Comparison of ENCODE assay signal across 22 mouse cellular contexts in genomic region chr13:114230557-114230956, GRCm38 (mm10).
"Had no signal": no experiment of that assay in that cellular context is flagged by ENCODE, and none has a peak within 500 bp of the region (broad histone marks: within the 10 kb centered on the region; RNA-seq: fewer than 3 reads in every experiment).

No protein-coding gene starts in this region.

- H3K4me3 ChIP-seq: kidney, embryonic 15.5 days; limb, embryonic 10.5 days; limb, embryonic 13.5 days; liver, embryonic 12.5 days; liver, embryonic 15.5 days; lung, embryonic 15.5 days; megakaryocyte, embryonic 14.5 days; midbrain, embryonic 10.5 days; midbrain, embryonic 13.5 days; myocyte; neural tube, embryonic 13.5 days had no signal

- H3K27ac ChIP-seq: kidney, embryonic 15.5 days; limb, embryonic 10.5 days; limb, embryonic 13.5 days; liver, embryonic 12.5 days; liver, embryonic 15.5 days; lung, embryonic 15.5 days; midbrain, embryonic 10.5 days; midbrain, embryonic 13.5 days; neural tube, embryonic 13.5 days; stomach, postnatal 0 days had no signal

- H3K4me2 ChIP-seq: kidney, embryonic 15.5 days; limb, embryonic 13.5 days; liver, embryonic 12.5 days; liver, embryonic 15.5 days; lung, embryonic 15.5 days; midbrain, embryonic 13.5 days; neural tube, embryonic 13.5 days had no signal

- H3K9ac ChIP-seq: kidney, embryonic 15.5 days; limb, embryonic 13.5 days; liver, embryonic 12.5 days; liver, embryonic 15.5 days; lung, embryonic 15.5 days; midbrain, embryonic 13.5 days; neural tube, embryonic 13.5 days had no signal

- H3K27me3 ChIP-seq: kidney, embryonic 15.5 days; limb, embryonic 13.5 days; liver, embryonic 12.5 days; liver, embryonic 15.5 days; lung, embryonic 15.5 days; megakaryocyte, embryonic 14.5 days; midbrain, embryonic 13.5 days; neural tube, embryonic 13.5 days had no signal

- DNase-seq: kidney, postnatal 10 days; kidney, postnatal 36 days; liver; lung, adult 18-20 months; lung, postnatal 10 days; lung, postnatal 36 days; retina, postnatal 1 day; thymus, adult 2 months; thymus, postnatal 14 days had no signal

- H3K9me3 ChIP-seq: kidney, embryonic 15.5 days; limb, embryonic 10.5 days; limb, embryonic 13.5 days; liver, embryonic 12.5 days; liver, embryonic 15.5 days; lung, embryonic 15.5 days; midbrain, embryonic 10.5 days; midbrain, embryonic 13.5 days; neural tube, embryonic 13.5 days had no signal

- H3K4me1 ChIP-seq: kidney, embryonic 15.5 days; limb, embryonic 10.5 days; liver, embryonic 15.5 days; lung, embryonic 15.5 days; megakaryocyte, embryonic 14.5 days; neural tube, embryonic 13.5 days had no signal

- ATAC-seq: liver, embryonic 12.5 days; midbrain, embryonic 13.5 days; midbrain, embryonic 16.5 days had no signal

- H3K36me3 ChIP-seq: kidney, embryonic 15.5 days; limb, embryonic 10.5 days; limb, embryonic 13.5 days; liver, embryonic 12.5 days; liver, embryonic 15.5 days; lung, embryonic 15.5 days; midbrain, embryonic 10.5 days; midbrain, embryonic 13.5 days; neural tube, embryonic 13.5 days had no signal
